Mouse (Mus musculus): ENCODE measurements around the gene Plod1.

GRCm38 (mm10) chr4:147890341-147890740, 46.2 kb downstream of the Plod1 start:
- no peak for TF ChIP-seq POLR2A (IDR thresholded peaks at IDR 0.05; ENCODE audit: borderline replicate concordance, extremely low read depth, low read depth, low read length)
- TF ChIP-seq CTCF (IDR thresholded peaks at IDR 0.05; ENCODE audit: insufficient read depth, low read length): no peak
